Mouse (Mus musculus): ENCODE measurements around the gene Tmem129.

GRCm38 (mm10) chr5:33704945-33705611 lies 46.9 kb upstream of the Tmem129 start:
- TF ChIP-seq CTCF (IDR thresholded peaks at IDR 0.05; ENCODE audit: low read depth, low read length) (no peak), POLR2A (IDR thresholded peaks at IDR 0.05; ENCODE audit: extremely low read depth, insufficient read depth, low read length) (no peak)
